Mouse (Mus musculus): Measurements from ENCODE around the gene Nrp2. TPM values are rescaled to one million over a fixed set of nuclear protein-coding genes. Genes with fewer than 3 reads are reported as not detected.

Nrp2 gene
- polyA plus RNA-seq, 1 experiment from 2014 or later = 0.76 TPM

- ATAC-seq (ENCODE audit: low read depth) (no peak), DNase-seq (no peak)
- no peaks in the 10 kb centered on the region for H3K4me1 ChIP-seq (replicated peaks)
- H3K9me3 ChIP-seq (replicated peaks) = no peaks in the 10 kb centered on the region
- H3K9ac ChIP-seq = no peak overlapping the region
- H3K27ac ChIP-seq = no peak overlapping the region
- no peak overlapping the region for H3K4me2 ChIP-seq
- no peak overlapping the region for H3K4me3 ChIP-seq (replicated peaks)
- no peaks in the 10 kb centered on the region for H3K36me3 ChIP-seq
- 66% methylated on average over 17 of the region's 17 CpGs for WGBS (ENCODE audit: insufficient replicate concordance)
- no peaks in the 10 kb centered on the region for H3K27me3 ChIP-seq
Measured at GRCm38 (mm10) chr1:62760565-62760964, 57.5 kb downstream of the Nrp2 start.

DNA sequence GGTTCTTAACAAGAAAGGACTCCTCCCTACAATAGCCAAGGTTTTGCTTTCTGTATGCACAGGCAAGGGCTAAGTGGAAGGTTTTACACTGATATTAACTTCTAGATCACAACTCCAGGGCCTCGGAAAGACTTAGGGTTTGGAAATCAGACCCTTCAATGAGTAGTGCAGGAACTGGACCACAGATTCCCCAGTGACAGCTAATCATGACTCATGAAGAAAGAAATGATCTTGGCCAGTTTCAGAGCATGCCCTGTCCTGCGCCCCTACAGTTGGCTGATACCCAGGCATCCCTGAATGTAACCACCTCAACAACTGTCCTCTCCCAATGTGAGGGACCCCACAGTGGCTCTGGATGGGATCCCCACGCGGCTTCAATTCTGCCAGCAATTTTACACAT lies 60.7 kb downstream of the Nrp2 start:
- H3K27me3 ChIP-seq = no peaks in the 10 kb centered on the region
- DNase-seq (no peak), ATAC-seq (ENCODE audit: low read depth) (no peak)
- H3K9me3 ChIP-seq (replicated peaks) = no peaks in the 10 kb centered on the region
- WGBS (ENCODE audit: insufficient replicate concordance) = 80% methylated on average over 4 of the region's 4 CpGs
- no peak overlapping the region for H3K9ac ChIP-seq
- H3K27ac ChIP-seq = no peak overlapping the region
- H3K4me1 ChIP-seq (replicated peaks) = no peaks in the 10 kb centered on the region
- no peak overlapping the region for H3K4me3 ChIP-seq (replicated peaks)
- H3K36me3 ChIP-seq = no peaks in the 10 kb centered on the region
- no peak overlapping the region for H3K4me2 ChIP-seq

DNA sequence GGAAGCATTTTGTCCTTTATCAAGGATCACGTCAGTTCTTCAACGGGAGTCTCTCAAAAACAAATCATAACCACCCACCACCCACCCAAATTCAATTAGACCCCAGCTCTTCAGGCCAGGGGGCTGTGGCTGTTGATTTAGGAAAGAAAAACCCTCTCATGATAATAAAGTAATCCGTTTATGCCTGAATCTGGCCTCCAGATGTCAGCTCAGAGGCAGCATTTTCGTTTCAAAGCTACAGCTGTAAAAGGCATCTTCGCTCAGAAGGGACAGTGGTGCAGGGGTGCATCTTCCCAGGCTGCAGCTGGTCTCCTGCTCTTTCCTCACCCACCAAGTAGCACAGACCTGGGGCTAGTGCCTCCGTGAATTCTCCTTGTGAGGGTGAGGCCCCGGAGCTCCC lies 62.1 kb downstream of the Nrp2 start:
- no peaks in the 10 kb centered on the region for H3K4me1 ChIP-seq (replicated peaks)
- whole genome bisulfite sequencing (ENCODE audit: insufficient replicate concordance) = 63% methylated on average over 7 of the region's 7 CpGs
- ATAC-seq (ENCODE audit: low read depth) (no peak), DNase-seq (no peak)
- H3K4me2 ChIP-seq = no peak overlapping the region
- no peaks in the 10 kb centered on the region for H3K36me3 ChIP-seq
- no peak overlapping the region for H3K9ac ChIP-seq
- no peaks in the 10 kb centered on the region for H3K27me3 ChIP-seq
- no peaks in the 10 kb centered on the region for H3K9me3 ChIP-seq (replicated peaks)
- no peak overlapping the region for H3K27ac ChIP-seq
- no peak overlapping the region for H3K4me3 ChIP-seq (replicated peaks)

DNA sequence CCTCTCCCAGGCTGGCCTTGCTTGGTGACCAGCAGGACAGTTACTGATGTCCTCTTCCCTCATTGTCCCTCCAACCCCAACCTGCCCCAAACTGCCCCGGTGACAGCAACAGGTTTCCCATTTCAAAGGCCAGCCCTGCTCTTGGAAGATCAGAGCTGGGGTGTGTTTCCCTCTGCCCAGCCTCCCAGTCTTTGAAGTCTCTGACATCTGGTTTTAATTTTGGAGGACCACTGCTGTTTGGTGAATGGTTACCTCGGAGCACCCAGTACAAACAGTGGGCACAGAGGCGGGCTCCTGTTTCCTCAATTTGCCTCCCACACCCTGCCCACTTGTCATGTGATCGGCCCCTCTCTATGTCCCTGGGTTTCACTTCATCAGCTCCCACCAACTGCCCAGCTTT lies 63.7 kb downstream of the Nrp2 start:
- Histone ChIP-seq H3K4me1 (replicated peaks) (no peaks in the 10 kb centered on the region), H3K4me3 (replicated peaks) (no peak overlapping the region), H3K9me3 (replicated peaks) (no peaks in the 10 kb centered on the region), H3K27ac (no peak overlapping the region), H3K9ac (no peak overlapping the region), H3K4me2 (no peak overlapping the region), H3K36me3 (no peaks in the 10 kb centered on the region), H3K27me3 (no peaks in the 10 kb centered on the region)
- 41% methylated on average over 4 of the region's 4 CpGs for WGBS (ENCODE audit: insufficient replicate concordance)
- ATAC-seq (ENCODE audit: low read depth) = no peak
- no peak for DNase-seq

- no peaks in the 10 kb centered on the region for H3K9me3 ChIP-seq (replicated peaks)
- WGBS (ENCODE audit: insufficient replicate concordance) = 82% methylated on average over 9 of the region's 9 CpGs
- no peak overlapping the region for H3K4me3 ChIP-seq (replicated peaks)
- DNase-seq (no peak), ATAC-seq (ENCODE audit: low read depth) (no peak)
- no peaks in the 10 kb centered on the region for H3K36me3 ChIP-seq
- no peak overlapping the region for H3K4me2 ChIP-seq
- no peaks in the 10 kb centered on the region for H3K27me3 ChIP-seq
- no peak overlapping the region for H3K27ac ChIP-seq
- H3K4me1 ChIP-seq (replicated peaks) = peaks cover 7% of the 10 kb centered on the region
- no peak overlapping the region for H3K9ac ChIP-seq
Measured at GRCm38 (mm10) chr1:62767611-62768010, 64.5 kb downstream of the Nrp2 start.

DNA sequence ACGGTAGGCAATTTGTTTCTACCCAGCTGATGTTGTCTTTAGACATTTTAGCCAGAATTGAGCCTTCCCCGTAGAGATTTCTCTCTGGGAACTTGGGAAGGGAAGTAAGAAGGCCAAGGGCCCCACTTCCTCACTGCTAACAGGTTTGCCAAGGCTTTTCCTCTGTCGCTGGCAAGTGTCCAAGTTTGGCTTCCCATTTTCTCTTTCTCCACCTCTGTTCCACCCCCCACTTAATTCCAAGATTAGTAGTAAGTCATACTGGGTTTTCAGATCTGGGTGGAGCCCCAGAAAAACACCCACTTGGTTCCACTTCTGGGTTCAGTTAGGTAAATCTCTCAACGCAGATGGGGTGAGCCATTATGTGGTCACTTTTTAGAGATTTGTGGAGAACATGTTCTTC lies 67.5 kb downstream of the Nrp2 start:
- H3K9me3 ChIP-seq (replicated peaks) = no peaks in the 10 kb centered on the region
- no peaks in the 10 kb centered on the region for H3K27me3 ChIP-seq
- no peak for DNase-seq
- H3K9ac ChIP-seq = no peak overlapping the region
- WGBS (ENCODE audit: insufficient replicate concordance) = 46% methylated on average over 4 of the region's 4 CpGs
- H3K4me1 ChIP-seq (replicated peaks) = peaks cover 34% of the 10 kb centered on the region
- H3K4me2 ChIP-seq = no peak overlapping the region
- ATAC-seq (ENCODE audit: low read depth) = no peak
- H3K4me3 ChIP-seq (replicated peaks) = no peak overlapping the region
- no peaks in the 10 kb centered on the region for H3K36me3 ChIP-seq
- H3K27ac ChIP-seq = no peak overlapping the region

- Histone ChIP-seq H3K27me3 (no peaks in the 10 kb centered on the region), H3K4me1 (replicated peaks) (peaks cover 37% of the 10 kb centered on the region), H3K27ac (no peak overlapping the region)
Measured at GRCm38 (mm10) chr1:62772391-62772790, 69.3 kb downstream of the Nrp2 start.

DNA sequence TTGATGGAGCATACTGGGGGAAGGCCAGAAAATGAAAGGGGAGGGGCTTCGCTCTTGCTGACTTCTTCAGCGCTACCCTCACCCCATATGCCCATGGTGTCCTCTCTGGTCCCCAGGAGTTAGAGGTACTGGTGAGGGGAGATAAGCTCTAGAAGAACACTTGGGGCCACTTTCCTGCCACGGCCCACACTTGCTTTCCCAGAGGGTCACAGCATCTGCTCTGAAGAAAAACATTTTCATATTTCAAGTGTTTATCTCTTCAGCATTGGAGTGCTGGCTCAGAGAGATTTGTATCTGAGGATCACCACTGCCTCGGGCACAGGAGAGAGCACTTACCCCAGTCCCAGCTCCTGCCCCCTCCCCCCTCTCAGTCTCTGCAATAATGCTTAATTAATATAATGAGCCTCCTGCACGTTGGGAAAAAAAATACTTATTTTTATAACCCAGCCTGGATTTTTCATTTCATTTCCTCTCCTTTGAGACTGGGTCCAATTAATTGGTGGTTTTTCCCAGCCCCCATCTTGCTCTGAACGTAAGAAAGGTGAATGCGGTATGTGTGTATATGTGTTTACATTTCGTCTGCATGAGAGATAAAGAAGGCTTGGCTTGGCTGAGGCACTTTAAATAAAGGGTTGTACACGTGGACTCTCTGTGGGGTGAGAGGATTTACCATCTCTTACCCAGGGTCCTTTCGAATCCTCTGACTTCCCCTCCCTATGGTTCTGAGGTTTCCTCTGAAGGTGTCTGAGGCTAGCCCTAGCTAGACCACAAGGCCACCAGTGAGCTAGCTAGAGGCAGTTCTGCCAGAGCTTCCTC lies 70.2 kb downstream of the Nrp2 start:
- peaks cover 45% of the 10 kb centered on the region for H3K4me1 ChIP-seq (replicated peaks)
- no peaks in the 10 kb centered on the region for H3K27me3 ChIP-seq
- H3K9ac ChIP-seq = no peak overlapping the region
- peak overlapping the region; percentile 2; the same call in 1 of the 2 replicates for H3K27ac ChIP-seq
- DNase-seq (peak; percentile 28), ATAC-seq (ENCODE audit: low read depth) (peak; percentile 93)
- no peak overlapping the region for H3K4me3 ChIP-seq (replicated peaks)
- no peaks in the 10 kb centered on the region for H3K36me3 ChIP-seq
- 23% methylated on average over 10 of the region's 10 CpGs for WGBS (ENCODE audit: insufficient replicate concordance)
- no peaks in the 10 kb centered on the region for H3K9me3 ChIP-seq (replicated peaks)
- peak overlapping the region; percentile 25 for H3K4me2 ChIP-seq

More at GRCm38 (mm10) chr1:62772391-62772790, 69.3 kb downstream of the Nrp2 start:
- Histone ChIP-seq H3K9me3 (replicated peaks) (no peaks in the 10 kb centered on the region), H3K4me3 (replicated peaks) (no peak overlapping the region), H3K9ac (no peak overlapping the region), H3K36me3 (no peaks in the 10 kb centered on the region), H3K4me2 (no peak overlapping the region)
- 61% methylated on average over 4 of the region's 4 CpGs for WGBS (ENCODE audit: insufficient replicate concordance)
- DNase-seq (no peak), ATAC-seq (ENCODE audit: low read depth) (no peak)

DNA sequence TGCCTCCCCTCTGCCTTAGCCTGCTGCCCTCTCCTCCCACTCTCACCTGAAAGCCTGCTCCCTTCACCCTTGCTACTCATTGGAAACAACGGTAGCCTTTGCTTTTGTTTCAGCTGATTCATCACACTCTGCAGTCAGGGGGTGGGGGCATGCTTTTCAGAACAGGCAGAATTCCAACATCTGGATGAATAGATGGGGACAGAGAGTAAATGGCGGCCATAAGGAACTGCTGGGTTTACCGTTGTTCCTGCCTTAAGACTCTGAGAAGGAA lies 70.8 kb downstream of the Nrp2 start:
- H3K36me3 ChIP-seq = no peaks in the 10 kb centered on the region
- WGBS (ENCODE audit: insufficient replicate concordance) = 58% methylated on average over 3 of the region's 3 CpGs
- ATAC-seq (ENCODE audit: low read depth) (no peak), DNase-seq (no peak)
- H3K4me3 ChIP-seq (replicated peaks) = no peak overlapping the region
- no peaks in the 10 kb centered on the region for H3K9me3 ChIP-seq (replicated peaks)
- H3K4me2 ChIP-seq = peak overlapping the region; percentile 25
- peaks cover 45% of the 10 kb centered on the region for H3K4me1 ChIP-seq (replicated peaks)
- H3K9ac ChIP-seq = no peak overlapping the region
- H3K27me3 ChIP-seq = no peaks in the 10 kb centered on the region
- peak overlapping the region; percentile 2; the same call in 1 of the 2 replicates for H3K27ac ChIP-seq

DNA sequence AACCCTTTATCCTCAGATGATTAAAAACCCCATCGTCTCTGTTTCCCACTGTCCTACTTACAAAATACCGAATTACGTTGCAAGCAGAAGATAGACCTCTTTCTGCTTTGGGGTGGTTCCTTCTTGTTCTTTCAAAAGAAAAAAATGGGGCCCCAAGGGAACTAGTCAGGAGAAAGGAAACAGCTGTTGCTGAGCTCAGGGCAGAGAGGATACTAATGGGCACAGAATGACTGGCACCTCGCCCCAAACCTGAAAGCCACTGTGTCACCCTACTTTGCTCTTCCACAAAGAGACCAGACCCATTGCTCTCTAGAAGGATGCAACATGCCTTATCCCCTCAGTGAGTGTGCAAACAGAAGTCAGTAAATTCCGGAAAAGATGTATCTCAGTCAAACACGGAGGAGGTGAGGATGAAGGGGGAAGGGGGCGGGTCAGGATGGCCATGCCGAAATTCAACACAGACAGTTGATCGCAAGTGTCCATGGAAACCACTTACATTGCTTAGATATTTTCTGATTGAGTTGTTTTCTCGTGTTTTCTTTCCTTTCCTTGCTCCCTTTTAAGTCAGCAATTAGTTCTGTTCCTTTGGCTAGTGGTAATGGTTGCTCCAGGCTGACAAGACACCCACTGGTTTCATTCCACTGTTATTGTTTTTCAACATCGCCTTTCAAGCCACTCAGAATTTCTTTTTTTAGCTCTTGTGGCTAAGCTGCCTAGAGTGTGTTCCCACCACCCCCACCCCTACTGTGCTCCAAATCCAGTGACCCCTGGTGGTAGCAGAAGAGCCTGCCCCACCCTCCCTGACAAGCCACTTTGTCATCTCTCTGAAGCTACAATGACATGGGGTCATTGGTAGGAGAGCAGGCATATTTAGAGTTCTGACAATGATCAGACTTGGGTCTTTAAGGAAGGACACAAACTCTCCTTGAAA lies 71.5 kb downstream of the Nrp2 start:
- Histone ChIP-seq H3K27ac (no peak overlapping the region), H3K9me3 (replicated peaks) (no peaks in the 10 kb centered on the region), H3K9ac (no peak overlapping the region), H3K4me3 (replicated peaks) (no peak overlapping the region), H3K36me3 (no peaks in the 10 kb centered on the region), H3K4me1 (replicated peaks) (peaks cover 45% of the 10 kb centered on the region), H3K4me2 (no peak overlapping the region), H3K27me3 (no peaks in the 10 kb centered on the region)
- no peak for DNase-seq
- WGBS (ENCODE audit: insufficient replicate concordance) = 58% methylated on average over 11 of the region's 11 CpGs
- no peak for ATAC-seq (ENCODE audit: low read depth)

DNA sequence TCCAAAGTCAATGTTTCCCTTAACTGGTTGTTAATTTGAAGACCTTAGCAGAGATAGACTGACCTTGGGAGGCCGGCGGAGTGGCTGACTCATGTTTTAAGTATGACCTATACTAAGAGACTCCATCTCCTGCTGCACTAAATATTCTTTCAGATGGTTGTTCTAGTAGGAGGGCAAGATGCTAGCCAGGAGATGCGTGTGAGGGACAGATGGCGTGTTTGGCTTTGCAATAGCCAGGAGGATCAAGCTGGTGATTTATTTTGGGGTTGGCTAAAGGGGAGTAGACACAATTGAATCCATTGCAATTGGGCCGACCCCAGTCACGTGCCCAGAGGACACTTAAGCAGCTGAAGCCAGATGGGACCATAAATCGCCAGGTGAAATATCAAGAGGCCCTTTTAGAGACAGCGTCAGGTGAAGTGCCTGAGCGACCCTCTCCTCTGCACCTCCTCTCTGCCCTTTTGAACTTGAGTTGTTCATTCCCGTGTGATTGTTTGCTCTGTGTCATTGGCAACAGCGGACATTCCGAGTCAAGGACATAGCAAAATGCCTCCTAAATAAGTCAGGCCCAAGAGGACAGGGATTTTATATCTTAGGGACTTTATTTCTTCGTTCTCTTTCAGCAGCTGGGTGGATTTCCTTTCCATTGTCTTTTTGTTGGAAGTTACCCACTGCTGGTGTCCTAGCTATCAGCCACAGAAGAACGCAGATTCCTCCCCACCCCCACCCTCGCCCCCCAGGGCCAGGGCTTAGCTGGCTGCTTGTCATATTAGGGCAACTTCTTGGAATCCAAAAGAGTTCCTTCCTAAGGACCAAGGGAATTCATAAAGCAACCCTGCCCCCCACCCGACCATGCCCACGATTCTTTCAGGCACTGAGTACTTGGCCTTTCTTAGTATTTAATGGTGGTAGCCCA lies 74.5 kb downstream of the Nrp2 start:
- Histone ChIP-seq H3K9ac (no peak overlapping the region), H3K27ac (no peak overlapping the region), H3K27me3 (no peaks in the 10 kb centered on the region; the same call in 1 of the 2 replicates), H3K4me2 (no peak overlapping the region), H3K36me3 (no peaks in the 10 kb centered on the region), H3K4me3 (replicated peaks) (no peak overlapping the region), H3K9me3 (replicated peaks) (no peaks in the 10 kb centered on the region), H3K4me1 (replicated peaks) (peaks cover 38% of the 10 kb centered on the region)
- ATAC-seq (ENCODE audit: low read depth) = no peak
- DNase-seq = no peak
- 56% methylated on average over 17 of the region's 17 CpGs for WGBS (ENCODE audit: insufficient replicate concordance)
